Mouse (Mus musculus): Measurements from ENCODE around the gene Pfdn6.

DNA sequence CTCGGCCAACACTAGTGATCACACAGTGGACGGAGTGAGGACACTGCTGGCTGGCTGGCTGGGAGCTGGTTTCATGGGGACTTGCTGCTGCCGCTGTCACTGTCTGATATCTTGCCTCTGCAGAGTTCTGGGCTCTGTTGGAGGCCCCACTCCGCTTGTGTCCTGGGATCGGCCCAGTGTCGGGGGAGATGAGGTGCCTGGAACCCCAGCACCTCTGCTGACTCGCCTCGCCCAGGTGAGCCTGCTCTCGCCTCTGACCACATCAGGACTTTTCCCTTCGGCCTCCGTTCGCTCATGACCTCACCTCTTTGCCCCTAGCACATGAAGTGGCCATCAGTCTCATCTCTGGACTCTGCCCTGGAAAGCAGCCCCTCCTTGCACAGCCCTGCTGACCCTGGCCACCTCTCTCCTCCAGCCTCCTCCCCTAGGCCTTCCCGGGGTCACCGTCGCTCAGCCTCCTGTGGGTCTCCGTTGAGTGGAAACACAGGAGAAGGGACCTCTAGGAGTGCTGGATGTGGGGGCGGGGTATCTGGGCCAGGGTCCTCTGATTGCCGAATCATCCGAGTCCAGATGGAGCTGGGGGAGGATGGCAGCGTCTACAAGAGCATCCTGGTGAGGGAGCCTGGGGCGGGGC is 4.6 kb downstream of the Pfdn6 start:
- no peak for TF ChIP-seq CTCF (IDR thresholded peaks at IDR 0.05; ENCODE audit: insufficient read depth, low read length)
- TF ChIP-seq POLR2A (IDR thresholded peaks at IDR 0.05; ENCODE audit: borderline replicate concordance, extremely low read depth, low read depth, low read length) = no peak
